Mouse (Mus musculus): ENCODE data around the gene Samm50.

Samm50 gene

GRCm38 (mm10) chr15:84192058-84192791 is at the start of gene Samm50:
Gene Samm50, plus strand, starts transcription at chr15:84192241.
- DNase-seq (ENCODE audit: low read depth, low spot score) = peak; percentile 98

GRCm38 (mm10) chr15:84156158-84156557 is 35.9 kb upstream of the Samm50 start:
- no peak for DNase-seq (ENCODE audit: low read depth, low spot score)

- peak; percentile 50 for DNase-seq (ENCODE audit: low read depth, low spot score)
These were observed 34.5 kb upstream of the Samm50 start for GRCm38 (mm10) chr15:84157530-84157929.

GRCm38 (mm10) chr15:84161871-84162270 is 30.2 kb upstream of the Samm50 start:
- no peak for DNase-seq (ENCODE audit: low read depth, low spot score)

GRCm38 (mm10) chr15:84166818-84167217 is 25.2 kb upstream of the Samm50 start:
- no peak for DNase-seq (ENCODE audit: low read depth, low spot score)

GRCm38 (mm10) chr15:84167600-84167999 is 24.4 kb upstream of the Samm50 start, which contains the start of gene Pnpla3:
Gene Pnpla3, plus strand, starts transcription at chr15:84167837.
- peak; percentile 98 for DNase-seq (ENCODE audit: low read depth, low spot score)

GRCm38 (mm10) chr15:84168170-84169161 is 23.6 kb upstream of the Samm50 start:
- DNase-seq (ENCODE audit: low read depth, low spot score) = peak; percentile 57

GRCm38 (mm10) chr15:84169511-84169910 is 22.5 kb upstream of the Samm50 start:
- DNase-seq (ENCODE audit: low read depth, low spot score) = no peak

GRCm38 (mm10) chr15:84171166-84171565 is 20.9 kb upstream of the Samm50 start:
- DNase-seq (ENCODE audit: low read depth, low spot score) = peak; percentile 57

- no peak for DNase-seq (ENCODE audit: low read depth, low spot score)
These were observed 13.3 kb upstream of the Samm50 start for GRCm38 (mm10) chr15:84178733-84179132.

- DNase-seq (ENCODE audit: low read depth, low spot score) = no peak
These were observed 10.0 kb upstream of the Samm50 start for GRCm38 (mm10) chr15:84182000-84182399.

GRCm38 (mm10) chr15:84183967-84184366 is 8.1 kb upstream of the Samm50 start:
- DNase-seq (ENCODE audit: low read depth, low spot score) = peak; percentile 90

- DNase-seq (ENCODE audit: low read depth, low spot score) = peak; percentile 93
These were observed 5.8 kb upstream of the Samm50 start for GRCm38 (mm10) chr15:84186196-84186595.

GRCm38 (mm10) chr15:84188887-84189530 is 3.0 kb upstream of the Samm50 start:
- peak; percentile 64 for DNase-seq (ENCODE audit: low read depth, low spot score)

- peak; percentile 94 for DNase-seq (ENCODE audit: low read depth, low spot score)
These were observed 2.2 kb upstream of the Samm50 start for GRCm38 (mm10) chr15:84189881-84190280.

GRCm38 (mm10) chr15:84191724-84192057 is 350 bp upstream of the Samm50 start:
- DNase-seq (ENCODE audit: low read depth, low spot score) = no peak

GRCm38 (mm10) chr15:84196486-84197165 is 4.6 kb downstream of the Samm50 start:
- DNase-seq (ENCODE audit: low read depth, low spot score) = no peak

GRCm38 (mm10) chr15:84207327-84207726 is 15.3 kb downstream of the Samm50 start:
- DNase-seq (ENCODE audit: low read depth, low spot score) = no peak

- no peak for DNase-seq (ENCODE audit: low read depth, low spot score)
These were observed 17.7 kb downstream of the Samm50 start for GRCm38 (mm10) chr15:84209517-84210412.

GRCm38 (mm10) chr15:84210461-84210860 is 18.4 kb downstream of the Samm50 start:
- DNase-seq (ENCODE audit: low read depth, low spot score) = no peak

Measured in R1 (cell line).